Mouse (Mus musculus) bone marrow macrophage, adult 2 months (primary cell): Measurements from ENCODE around the gene Depdc1b. TPM values are rescaled to one million over a fixed set of nuclear protein-coding genes. Genes with fewer than 3 reads are reported as not detected.

ENCODE experiments used
- H3K27ac ChIP-seq: 2 replicates; pipeline ENCODE4 v1.5.1; 2012; ENCODE audit warnings: low read depth, low read length; ENCODE audit not compliant: insufficient read depth
- H3K4me1 ChIP-seq: 2 replicates; pipeline ENCODE4 v1.6.1; 2012; ENCODE audit warnings: low read length; ENCODE audit not compliant: control insufficient read depth, insufficient read depth
- H3K4me3 ChIP-seq: 2 replicates; pipeline ENCODE4 v1.5.1; 2012; ENCODE audit warnings: mild to moderate bottlenecking, low read length, moderate library complexity; ENCODE audit not compliant: insufficient read depth
- CTCF ChIP-seq: IDR thresholded peaks from 2 replicates; pipeline ENCODE4 v1.5.1; 2012; ENCODE audit warnings: low read depth, mild to moderate bottlenecking, low read length, moderate library complexity
- POLR2A ChIP-seq: IDR thresholded peaks from 2 replicates; pipeline ENCODE4 v1.6.1; 2012; ENCODE audit warnings: mild to moderate bottlenecking, low read depth, low read length, borderline replicate concordance
- polyA plus RNA-seq: library from polyadenylated mRNA; stranded (reverse); fragments of >200 nt; gene quantifications from 2 replicates; pipeline ENCODE4 v1.2.4, GENCODE M21; 2012; ENCODE audit not compliant: missing spikeins, insufficient read depth, insufficient read length

Depdc1b gene
- polyA plus RNA-seq, 1 experiment = 5.9 TPM

GRCm38 (mm10) chr13:108304680-108305079 is 11.5 kb upstream of the Depdc1b start:
- H3K4me1 ChIP-seq = peaks cover 23% of the 10 kb centered on the region
- no peak overlapping the region for H3K4me3 ChIP-seq
- H3K27ac ChIP-seq = no peak overlapping the region
- TF ChIP-seq CTCF = no peak
- TF ChIP-seq POLR2A = no peak

- peak overlapping the region; percentile 74 for H3K4me3 ChIP-seq
- peaks cover 9% of the 10 kb centered on the region for H3K4me1 ChIP-seq
- TF ChIP-seq CTCF (no peak), POLR2A (no peak)
- peak overlapping the region; percentile 28; the same call in 1 of the 2 replicates for H3K27ac ChIP-seq
Measured at GRCm38 (mm10) chr13:108316487-108316903, 363 bp downstream of the Depdc1b start.

- H3K27ac ChIP-seq = no peak overlapping the region
- TF ChIP-seq POLR2A = no peak
- no peak overlapping the region for H3K4me3 ChIP-seq
- H3K4me1 ChIP-seq = peaks cover 9% of the 10 kb centered on the region
Measured at GRCm38 (mm10) chr13:108317414-108317813, 1.3 kb downstream of the Depdc1b start.

- Histone ChIP-seq H3K4me3 (no peak overlapping the region), H3K4me1 (peaks cover 9% of the 10 kb centered on the region), H3K27ac (no peak overlapping the region)
- TF ChIP-seq POLR2A (no peak), CTCF (no peak)
Measured at GRCm38 (mm10) chr13:108319028-108319427, 2.9 kb downstream of the Depdc1b start.

GRCm38 (mm10) chr13:108320216-108320615 is 4.1 kb downstream of the Depdc1b start:
- Histone ChIP-seq H3K4me1 (peaks cover 7% of the 10 kb centered on the region), H3K4me3 (no peak overlapping the region), H3K27ac (no peak overlapping the region)
- no peak for TF ChIP-seq POLR2A
- no peak for TF ChIP-seq CTCF

- Histone ChIP-seq H3K4me3 (no peak overlapping the region), H3K27ac (no peak overlapping the region), H3K4me1 (no peaks in the 10 kb centered on the region)
- TF ChIP-seq POLR2A (no peak), CTCF (no peak)
Measured at GRCm38 (mm10) chr13:108322466-108322865, 6.3 kb downstream of the Depdc1b start.

- H3K4me3 ChIP-seq = no peak overlapping the region
- H3K4me1 ChIP-seq = no peaks in the 10 kb centered on the region
- TF ChIP-seq POLR2A (no peak), CTCF (no peak)
- H3K27ac ChIP-seq = no peak overlapping the region
Measured at GRCm38 (mm10) chr13:108323317-108323716, 7.2 kb downstream of the Depdc1b start.

- H3K4me3 ChIP-seq = no peak overlapping the region
- TF ChIP-seq POLR2A = no peak
- no peak for TF ChIP-seq CTCF
- no peaks in the 10 kb centered on the region for H3K4me1 ChIP-seq
- no peak overlapping the region for H3K27ac ChIP-seq
Measured at GRCm38 (mm10) chr13:108323866-108324829, 8.0 kb downstream of the Depdc1b start.

- Histone ChIP-seq H3K4me1 (no peaks in the 10 kb centered on the region), H3K27ac (no peak overlapping the region), H3K4me3 (no peak overlapping the region)
- no peak for TF ChIP-seq POLR2A
- no peak for TF ChIP-seq CTCF
Measured at GRCm38 (mm10) chr13:108325871-108326270, 9.7 kb downstream of the Depdc1b start.

GRCm38 (mm10) chr13:108326351-108326750 is 10.2 kb downstream of the Depdc1b start:
- H3K27ac ChIP-seq = no peak overlapping the region
- H3K4me3 ChIP-seq = no peak overlapping the region
- H3K4me1 ChIP-seq = no peaks in the 10 kb centered on the region
- no peak for TF ChIP-seq POLR2A
- no peak for TF ChIP-seq CTCF
